Mouse (Mus musculus): ENCODE results near the gene Agbl4. TPM values are rescaled to one million over a fixed set of nuclear protein-coding genes. Genes with fewer than 3 reads are reported as not detected.

The Agbl4 gene
- total RNA-seq, 2 experiments from 2014 or later = 0.28 to 0.34 TPM

GRCm38 (mm10) chr4:111357176-111357575, 959.7 kb downstream of the Agbl4 start:
- intact Hi-C loops (cut with DNase I) = no loop called here
- no peak for DNase-seq (ENCODE audit: low spot score)

DNA sequence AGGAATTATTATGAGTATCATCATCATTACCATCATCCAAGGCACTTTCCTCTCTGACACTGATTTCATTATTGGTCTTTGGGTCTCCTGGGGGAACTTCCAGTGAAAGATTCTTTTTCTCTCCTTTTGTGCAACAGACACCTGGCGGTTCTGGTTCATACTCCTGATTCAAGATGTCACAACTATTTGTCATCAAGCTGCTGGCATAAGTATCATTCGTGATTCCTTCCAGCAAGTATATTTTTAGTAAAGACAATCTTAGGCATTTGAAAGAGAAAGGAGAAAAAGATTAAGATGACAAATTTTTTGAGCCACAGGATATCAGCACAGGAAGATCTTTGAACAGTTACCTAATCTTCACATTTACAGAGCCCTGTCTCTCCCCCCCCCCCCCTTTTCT, 966.7 kb downstream of the Agbl4 start:
- intact Hi-C loops (cut with DNase I) = no loop called here
- no peak for DNase-seq (ENCODE audit: low spot score)

- intact Hi-C loops (cut with DNase I) = no loop called here
- DNase-seq (ENCODE audit: low spot score) = no peak
Measured at GRCm38 (mm10) chr4:111367771-111368170, 970.3 kb downstream of the Agbl4 start.

DNA sequence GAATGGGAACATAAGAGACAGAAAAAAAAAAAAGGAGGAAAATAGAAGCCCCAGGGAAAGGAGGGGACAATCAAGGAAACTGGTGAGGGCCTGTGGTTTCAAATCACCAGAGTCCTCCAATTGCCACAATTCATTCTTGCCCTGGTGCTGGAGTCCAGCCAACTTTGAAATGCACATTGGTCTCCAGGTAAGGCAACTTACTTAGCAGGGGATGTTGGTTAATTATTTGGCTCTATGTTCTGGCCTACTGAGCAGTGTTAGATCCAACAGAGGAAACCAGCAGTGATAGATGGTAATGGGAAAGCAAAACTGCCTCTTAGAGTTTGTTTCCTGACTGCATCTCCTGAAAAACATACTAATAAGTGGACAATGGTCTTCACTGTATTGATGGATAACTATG, 979.7 kb downstream of the Agbl4 start:
- DNase-seq (ENCODE audit: low spot score) = no peak
- intact Hi-C loops (cut with DNase I) = no loop called here

- intact Hi-C loops (cut with DNase I) = no loop called here
Measured at GRCm38 (mm10) chr4:111378071-111378470, 980.6 kb downstream of the Agbl4 start.

DNA sequence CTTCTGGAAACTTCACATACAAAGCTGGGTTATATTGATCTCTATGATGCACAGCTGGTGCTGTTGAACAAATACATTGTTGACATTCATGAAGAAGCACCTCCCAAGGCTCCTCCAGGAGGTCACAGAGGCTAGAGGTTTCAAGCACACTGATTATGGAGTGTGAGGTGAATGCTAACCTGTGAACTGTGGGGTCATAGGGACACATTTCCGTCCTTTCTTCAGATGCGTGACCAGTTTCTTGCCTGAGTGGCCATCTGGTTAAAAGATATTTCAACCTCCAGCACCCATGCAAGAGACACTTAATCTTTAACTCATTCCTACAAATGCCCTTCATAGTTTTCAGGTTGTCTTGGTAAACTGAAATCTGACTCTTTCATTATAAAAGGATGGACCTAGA, 985.6 kb downstream of the Agbl4 start:
- DNase-seq (ENCODE audit: low spot score) = no peak
- intact Hi-C loops (cut with DNase I) = no loop called here

More at GRCm38 (mm10) chr4:111378071-111378470, 980.6 kb downstream of the Agbl4 start:
- DNase-seq (ENCODE audit: low spot score) = no peak

DNA sequence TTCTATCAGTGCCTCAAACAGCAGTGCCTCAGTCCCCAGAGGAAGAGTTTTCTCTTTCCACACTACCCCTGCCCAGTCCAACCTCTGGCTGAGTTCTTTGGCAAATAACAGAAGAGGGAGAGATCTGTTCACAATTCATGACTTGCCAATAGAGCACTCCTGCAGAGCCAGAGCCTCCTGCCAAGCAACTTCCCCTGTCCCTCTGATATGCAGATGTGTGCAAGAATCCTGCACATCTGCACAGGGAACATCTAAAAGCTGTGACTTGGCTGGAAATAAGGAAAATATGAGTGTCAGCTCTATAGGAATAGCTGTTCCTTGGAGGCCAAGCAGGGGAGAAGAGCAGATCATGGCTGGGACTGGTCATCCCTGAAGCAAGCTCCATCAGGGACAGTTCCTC, 993.3 kb downstream of the Agbl4 start:
- DNase-seq (ENCODE audit: low spot score) = no peak
- intact Hi-C loops (cut with DNase I) = no loop called here

DNA sequence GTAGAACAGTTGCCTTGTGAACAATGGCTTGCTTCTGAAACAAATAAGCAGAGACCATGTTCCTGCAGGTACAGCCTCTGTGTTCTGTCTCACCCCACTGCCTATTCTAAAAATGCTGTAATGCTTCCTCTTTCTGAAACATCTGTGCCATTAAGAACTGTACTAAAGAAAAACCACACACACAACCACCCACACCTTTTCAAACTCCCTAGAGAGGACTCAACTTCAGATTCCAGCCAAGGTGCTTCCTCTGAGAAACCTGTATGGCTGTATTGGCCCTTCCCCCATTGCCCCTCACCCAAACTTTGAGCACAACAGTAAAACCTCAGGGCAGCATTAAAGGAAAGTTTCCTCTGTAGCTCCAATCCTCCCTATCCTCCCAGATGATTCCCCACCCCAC, 1002.3 kb downstream of the Agbl4 start:
- intact Hi-C loops (cut with DNase I) = no loop called here
- no peak for DNase-seq (ENCODE audit: low spot score)

- intact Hi-C loops (cut with DNase I) = no loop called here
- no peak for DNase-seq (ENCODE audit: low spot score)
Measured at GRCm38 (mm10) chr4:111400676-111401075, 1003.2 kb downstream of the Agbl4 start.

GRCm38 (mm10) chr4:111403243-111403642, 1005.8 kb downstream of the Agbl4 start:
- DNase-seq (ENCODE audit: low spot score) = no peak
- intact Hi-C loops (cut with DNase I) = no loop called here

GRCm38 (mm10) chr4:111410731-111411130, 1013.3 kb downstream of the Agbl4 start:
- no peak for DNase-seq (ENCODE audit: low spot score)
- intact Hi-C loops (cut with DNase I) = no loop called here

- intact Hi-C loops (cut with DNase I) = no loop called here
- no peak for DNase-seq (ENCODE audit: low spot score)
Measured at GRCm38 (mm10) chr4:111414399-111414798, 1016.9 kb downstream of the Agbl4 start.

GRCm38 (mm10) chr4:111414818-111415488, 1017.5 kb downstream of the Agbl4 start, which contains the start of gene Bend5:
TSS of gene Bend5 (plus strand) at chr4:111415006.
- intact Hi-C loops (cut with DNase I) = loop anchor here (5.0 kb wide), 1 partner anchor 77 kb away; no protein-coding TSS in a partner anchor

GRCm38 (mm10) chr4:111416126-111416525, 1018.7 kb downstream of the Agbl4 start:
- intact Hi-C loops (cut with DNase I) = loop anchor here (5.0 kb wide), 1 partner anchor 76 kb away; no protein-coding TSS in a partner anchor

More at GRCm38 (mm10) chr4:111414818-111415488, 1017.5 kb downstream of the Agbl4 start, which contains the start of gene Bend5:
- peak; percentile 34 for DNase-seq (ENCODE audit: low spot score)

GRCm38 (mm10) chr4:111416551-111416950, 1019.1 kb downstream of the Agbl4 start:
- intact Hi-C loops (cut with DNase I) = loop anchor here (5.0 kb wide), 1 partner anchor 76 kb away; no protein-coding TSS in a partner anchor
- no peak for DNase-seq (ENCODE audit: low spot score)

More at GRCm38 (mm10) chr4:111416126-111416525, 1018.7 kb downstream of the Agbl4 start:
- DNase-seq (ENCODE audit: low spot score) = no peak

DNA sequence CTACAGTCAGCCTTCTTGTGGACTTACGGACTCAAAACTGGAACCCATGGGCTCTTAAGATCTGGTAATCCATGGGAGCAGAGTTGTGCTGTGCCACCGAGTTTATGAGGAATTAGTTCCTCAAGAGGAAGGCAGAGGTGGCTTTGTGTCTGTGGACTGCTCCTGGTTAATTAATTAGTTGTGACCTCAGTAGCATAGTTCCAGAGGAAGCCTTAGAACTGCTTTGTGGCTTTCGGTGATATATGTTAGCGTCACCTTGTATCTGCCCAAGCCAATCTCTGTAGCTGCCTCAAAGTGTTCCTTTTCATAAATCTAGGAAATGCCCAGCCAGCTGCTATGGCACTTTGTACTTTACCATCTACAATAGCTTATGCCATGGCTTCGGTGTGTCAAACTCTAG, 1020.3 kb downstream of the Agbl4 start:
- intact Hi-C loops (cut with DNase I) = loop anchor here (5.0 kb wide), 1 partner anchor 75 kb away; no protein-coding TSS in a partner anchor
- no peak for DNase-seq (ENCODE audit: low spot score)

- intact Hi-C loops (cut with DNase I) = loop anchor here (5.0 kb wide), 1 partner anchor 73 kb away; no protein-coding TSS in a partner anchor
- DNase-seq (ENCODE audit: low spot score) = no peak
Measured at GRCm38 (mm10) chr4:111419476-111419875, 1022.0 kb downstream of the Agbl4 start.

DNA sequence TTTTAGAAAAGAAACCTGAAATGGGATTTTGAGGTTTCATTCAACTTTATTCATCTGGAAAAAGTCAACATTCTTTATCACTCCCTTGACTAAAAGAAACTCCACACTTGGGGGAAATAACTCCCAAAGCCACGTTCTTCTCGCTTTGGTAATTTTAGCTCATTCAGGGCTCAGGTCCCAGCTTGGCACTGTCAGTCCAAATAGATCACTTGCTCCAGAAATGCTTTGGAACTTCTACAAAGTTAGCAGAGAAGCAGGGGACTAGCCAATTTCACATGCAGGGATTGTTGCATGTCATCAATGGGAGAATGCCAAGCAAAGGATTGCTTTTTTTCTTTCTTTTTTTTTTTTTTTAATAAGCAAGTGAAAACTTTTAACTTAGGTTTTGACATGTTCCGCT, 1022.6 kb downstream of the Agbl4 start:
- DNase-seq (ENCODE audit: low spot score) = peak; percentile 25
- intact Hi-C loops (cut with DNase I) = no loop called here

DNA sequence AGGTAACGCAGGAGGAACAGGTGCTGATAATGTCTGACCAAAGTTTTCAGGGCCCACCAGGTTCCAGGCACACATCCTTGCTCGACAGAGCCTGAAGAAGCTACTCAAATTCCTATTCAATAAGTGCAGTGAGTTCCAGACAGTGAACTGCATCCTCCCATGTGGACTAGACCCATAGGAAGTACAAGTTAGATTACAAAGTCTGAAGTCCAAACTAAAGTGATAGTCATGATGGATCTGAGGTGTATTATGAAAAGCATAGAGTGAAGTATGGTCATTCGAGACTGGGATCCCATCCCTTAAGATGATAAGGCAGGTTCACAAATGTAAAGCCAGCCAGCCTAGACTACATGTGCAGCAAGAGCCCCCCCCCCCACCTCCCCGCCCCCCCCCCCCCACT, 1023.5 kb downstream of the Agbl4 start:
- intact Hi-C loops (cut with DNase I) = no loop called here
- DNase-seq (ENCODE audit: low spot score) = no peak

DNA sequence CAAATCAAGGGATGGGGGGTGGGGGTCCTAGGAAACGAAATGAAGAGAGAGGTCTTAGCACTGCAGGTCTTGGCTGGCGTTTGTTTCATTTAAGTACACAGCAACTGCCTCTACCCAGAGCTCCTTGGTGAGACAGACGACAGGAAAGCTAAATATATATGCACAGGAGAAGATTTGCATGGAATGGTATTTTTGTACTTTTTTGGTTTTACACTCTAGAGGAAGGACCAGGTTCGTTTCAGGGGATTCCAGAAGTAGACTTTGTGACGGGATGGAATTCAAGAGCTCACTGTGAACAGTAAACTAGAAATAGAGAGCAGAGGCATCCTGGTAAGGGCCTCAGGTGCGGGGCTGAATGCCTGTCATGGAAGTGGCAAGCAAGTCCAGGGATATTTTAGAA, 1024.3 kb downstream of the Agbl4 start:
- no peak for DNase-seq (ENCODE audit: low spot score)

DNA sequence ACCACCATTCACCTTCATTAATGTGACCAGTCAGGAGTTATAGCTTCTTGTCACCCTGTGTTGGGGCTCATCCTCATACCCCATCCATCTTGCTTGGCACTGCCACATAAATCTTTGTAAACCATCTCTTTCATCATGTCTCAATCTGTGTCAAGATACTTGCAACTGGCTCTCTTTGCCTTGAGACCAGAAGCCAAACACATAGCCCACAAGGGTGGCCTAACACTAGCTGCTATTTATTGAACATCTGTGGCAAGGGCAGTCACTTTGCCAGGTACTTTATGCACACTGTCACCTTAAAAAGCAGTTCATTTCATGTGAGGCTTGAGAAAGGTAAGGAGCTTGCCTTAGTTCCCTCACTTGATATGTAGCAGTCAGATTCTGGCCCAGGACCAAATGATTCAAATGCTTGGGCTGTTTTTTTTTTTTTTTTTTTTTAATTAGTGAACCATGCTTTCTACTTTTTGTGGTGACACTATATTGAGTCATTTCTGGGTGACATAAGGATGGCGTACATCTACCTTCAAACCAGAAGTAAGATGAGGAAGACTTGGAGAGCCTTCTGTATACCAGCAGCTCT, 1027.0 kb downstream of the Agbl4 start:
- no peak for DNase-seq (ENCODE audit: low spot score)
- intact Hi-C loops (cut with DNase I) = no loop called here

More for the DNA sequence above, 1024.3 kb downstream of the Agbl4 start:
- intact Hi-C loops (cut with DNase I) = no loop called here
